Comparison of ENCODE assay signal across 8 mouse cellular contexts in the genomic region with DNA sequence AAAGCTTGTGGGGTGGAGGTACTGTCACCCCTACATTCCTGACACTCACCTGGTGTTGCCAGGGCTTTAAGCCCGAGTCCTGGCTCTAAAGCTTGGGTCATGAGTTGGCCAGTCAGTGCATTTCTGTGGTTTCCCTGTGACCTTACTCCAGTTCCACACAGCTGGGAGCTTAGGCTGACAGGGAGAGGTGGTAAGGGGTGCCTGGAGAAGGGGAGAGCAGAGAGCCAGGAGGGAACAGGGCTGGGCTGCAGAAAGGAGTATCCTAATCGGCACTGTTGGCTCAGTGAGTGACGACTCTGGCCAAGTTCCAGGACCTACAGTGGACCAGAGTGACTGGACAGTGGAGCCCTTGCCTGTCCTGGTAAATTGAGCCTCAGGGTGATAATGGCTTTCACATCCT. TPM values are rescaled to one million over a fixed set of nuclear protein-coding genes. Genes with fewer than 3 reads are reported as not detected.
DNase-seq lines count a peak whose midpoint lies in the region; ATAC-seq and TF ChIP-seq lines count a peak whose summit lies in the region.

No protein-coding gene starts in this region.

- ATAC-seq in megakaryocyte, adult 5-6 weeks (ENCODE audit: poor library complexity, severe bottlenecking), result no peak
- ATAC-seq in embryonic facial prominence, embryonic 11.5 days (replicated peaks; ENCODE audit: insufficient number of reproducible peaks, low FRiP score, low TSS enrichment, low read depth), result no peak
- peak; percentile 44; the same call in 1 of the 2 replicates for ATAC-seq in heart, embryonic 14.5 days (ENCODE audit: insufficient number of reproducible peaks, insufficient read depth, low FRiP score, low read depth)
- no peak for ATAC-seq in midbrain, postnatal 0 days (ENCODE audit: low FRiP score)

- no peaks in the 10 kb centered on the region for H3K9me3 ChIP-seq in megakaryocyte, embryonic 14.5 days
- no peaks in the 10 kb centered on the region for H3K9me3 ChIP-seq in embryonic facial prominence, embryonic 11.5 days (replicated peaks; ENCODE audit: control insufficient read depth, low read length)
- H3K9me3 ChIP-seq in heart, embryonic 14.5 days (ENCODE audit: control insufficient read depth, low read length), result no peaks in the 10 kb centered on the region
- no peaks in the 10 kb centered on the region for H3K9me3 ChIP-seq in midbrain, postnatal 0 days (ENCODE audit: low read length)

- peak overlapping the region; percentile 94 for H3K4me3 ChIP-seq in megakaryocyte, embryonic 14.5 days (replicated peaks)
- no peak overlapping the region for H3K4me3 ChIP-seq in embryonic facial prominence, embryonic 11.5 days (ENCODE audit: low read depth, low read length)
- H3K4me3 ChIP-seq in heart, embryonic 14.5 days (ENCODE audit: control insufficient read depth in 1 of 2, insufficient read depth in 1 of 2, low read depth in 1 of 2, low read length in 2 of 2), result peak overlapping the region in 1 of 2 experiments; percentile 26; a peak in 2 of 4 replicates
- H3K4me3 ChIP-seq in midbrain, postnatal 0 days (ENCODE audit: low read depth, low read length), result no peak overlapping the region

- peaks cover 28% of the 10 kb centered on the region for H3K27me3 ChIP-seq in megakaryocyte, embryonic 14.5 days (replicated peaks)
- H3K27me3 ChIP-seq in embryonic facial prominence, embryonic 11.5 days (ENCODE audit: control insufficient read depth, insufficient read depth, low read length), result no peaks in the 10 kb centered on the region
- no peaks in the 10 kb centered on the region for H3K27me3 ChIP-seq in heart, embryonic 14.5 days (ENCODE audit: control insufficient read depth, insufficient read depth, low read length)
- no peaks in the 10 kb centered on the region for H3K27me3 ChIP-seq in midbrain, postnatal 0 days (ENCODE audit: insufficient read depth, low read length)

- no peak overlapping the region for H3K27ac ChIP-seq in embryonic facial prominence, embryonic 11.5 days (replicated peaks; ENCODE audit: low read depth, low read length)
- H3K27ac ChIP-seq in heart, embryonic 14.5 days (replicated peaks in 1 of 2; ENCODE audit: control insufficient read depth in 1 of 2, insufficient read depth in 1 of 2, low read depth in 2 of 2, low read length in 2 of 2), result peak overlapping the region; percentile 90 to 94
- H3K27ac ChIP-seq in midbrain, postnatal 0 days (ENCODE audit: low read depth, low read length), result no peak overlapping the region

- TF ChIP-seq CTCF in midbrain, postnatal 0 days (IDR thresholded peaks at IDR 0.05), result no peak

- peaks cover 17% of the 10 kb centered on the region for H3K36me3 ChIP-seq in megakaryocyte, embryonic 14.5 days (replicated peaks; ENCODE audit: low read length)
- H3K36me3 ChIP-seq in embryonic facial prominence, embryonic 11.5 days (replicated peaks; ENCODE audit: control insufficient read depth, insufficient read depth, low read depth, low read length), result no peaks in the 10 kb centered on the region; the same call in 1 of the 2 replicates
- peaks cover 14% of the 10 kb centered on the region; the same call in 1 of the 2 replicates for H3K36me3 ChIP-seq in heart, embryonic 14.5 days (ENCODE audit: control insufficient read depth, insufficient read depth, low read length)
- H3K36me3 ChIP-seq in midbrain, postnatal 0 days (ENCODE audit: insufficient read depth, low read length), result peaks cover 7% of the 10 kb centered on the region; the same call in 1 of the 2 replicates

- 42% methylated on average over 3 of the region's 3 CpGs for WGBS in embryonic facial prominence, embryonic 11.5 days
- 6% methylated on average over 3 of the region's 3 CpGs for WGBS in heart, embryonic 14.5 days
- 33% methylated on average over 3 of the region's 3 CpGs for WGBS in midbrain, postnatal 0 days

- H3K4me1 ChIP-seq in megakaryocyte, embryonic 14.5 days, result peaks cover 81% of the 10 kb centered on the region
- peaks cover 3% of the 10 kb centered on the region for H3K4me1 ChIP-seq in embryonic facial prominence, embryonic 11.5 days (ENCODE audit: control insufficient read depth, insufficient read depth, low read length)
- H3K4me1 ChIP-seq in heart, embryonic 14.5 days (ENCODE audit: control insufficient read depth in 2 of 2, insufficient read depth in 2 of 2, low read length in 2 of 2), result peaks cover 19 to 20% of the 10 kb centered on the region in 2 experiments
- peaks cover 9% of the 10 kb centered on the region; the same call in 1 of the 2 replicates for H3K4me1 ChIP-seq in midbrain, postnatal 0 days (ENCODE audit: insufficient read depth, low read length)

- DNase-seq in embryonic facial prominence, embryonic 11.5 days (ENCODE audit: low spot score), result no peak
- peak; percentile 64 for DNase-seq in kidney, postnatal 14 days
- peak; percentile 14 for DNase-seq in midbrain, postnatal 0 days (ENCODE audit: low spot score)
- no peak for DNase-seq in thymus, postnatal 10 days (ENCODE audit: low spot score in 2 of 2)
- DNase-seq in urinary bladder, adult 2 months (ENCODE audit: low spot score), result no peak

- no peak overlapping the region for H3K4me2 ChIP-seq in embryonic facial prominence, embryonic 11.5 days (ENCODE audit: low read depth, low read length)
- peak overlapping the region; percentile 91 for H3K4me2 ChIP-seq in heart, embryonic 14.5 days (ENCODE audit: low read length)
- H3K4me2 ChIP-seq in midbrain, postnatal 0 days (ENCODE audit: low read depth, low read length, poor library complexity, severe bottlenecking), result peak overlapping the region; percentile 81; the same call in 1 of the 2 replicates

- H3K9ac ChIP-seq in embryonic facial prominence, embryonic 11.5 days (replicated peaks; ENCODE audit: low read length), result 0 out of 2 replicates have a peak overlapping the region, but pooled peaks have one; percentile 18
- peak overlapping the region; percentile 39 for H3K9ac ChIP-seq in heart, embryonic 14.5 days (ENCODE audit: low read length)
- H3K9ac ChIP-seq in midbrain, postnatal 0 days (replicated peaks; ENCODE audit: low read length, poor library complexity, severe bottlenecking), result no peak overlapping the region

RNA-seq across cellular contexts. Expression of gene Tmem86a, which starts 1.9 kb away (rescaled TPM):
- 6.3 and 26.3 TPM in 2 replicates for polyA plus RNA-seq in megakaryocyte, embryonic 14.5 days (2012; ENCODE audit: insufficient read depth, low replicate concordance)
- 10.3 and 12.7 TPM in 2 replicates for total RNA-seq in megakaryocyte, adult 5-6 weeks (2015)
- 6.3 and 6.4 TPM in 2 replicates for total RNA-seq in megakaryocyte, adult 5-6 weeks (2017)
- polyA plus RNA-seq in embryonic facial prominence, embryonic 11.5 days (2014; fragmentation: Nextera tagmentation; extraction: Ambion mirVana), result 11.6 and 12.3 TPM in 2 replicates
- polyA plus RNA-seq in heart, embryonic 14.5 days (2014; fragmentation: Nextera tagmentation; extraction: Ambion mirVana), result 18.0 and 18.7 TPM in 2 replicates
- total RNA-seq in midbrain, postnatal 0 days (2014; rRNA removed), result 15.1 and 16.0 TPM in 2 replicates
- polyA plus RNA-seq in midbrain, postnatal 0 days (2015; fragmentation: Nextera tagmentation; extraction: Ambion mirVana), result 29.0 and 30.1 TPM in 2 replicates
- 15.5 and 23.6 TPM in 2 replicates for polyA plus RNA-seq in urinary bladder, adult 2 months (2012; rRNA removed)

RNA-seq across cellular contexts. Expression of gene Spty2d1, which starts 44.1 kb away (rescaled TPM):
- polyA plus RNA-seq in megakaryocyte, embryonic 14.5 days (2012; ENCODE audit: insufficient read depth, low replicate concordance), result 3.1 and 5.2 TPM in 2 replicates
- total RNA-seq in megakaryocyte, adult 5-6 weeks (2015), result 40.7 and 45.3 TPM in 2 replicates
- 35.4 and 42.0 TPM in 2 replicates for total RNA-seq in megakaryocyte, adult 5-6 weeks (2017)
- polyA plus RNA-seq in embryonic facial prominence, embryonic 11.5 days (2014; fragmentation: Nextera tagmentation; extraction: Ambion mirVana), result 13.5 and 14.5 TPM in 2 replicates
- polyA plus RNA-seq in heart, embryonic 14.5 days (2014; fragmentation: Nextera tagmentation; extraction: Ambion mirVana), result 13.0 and 14.0 TPM in 2 replicates
- total RNA-seq in midbrain, postnatal 0 days (2014; rRNA removed), result 8.8 and 10.7 TPM in 2 replicates
- 3.8 and 4.7 TPM in 2 replicates for polyA plus RNA-seq in midbrain, postnatal 0 days (2015; fragmentation: Nextera tagmentation; extraction: Ambion mirVana)
- polyA plus RNA-seq in urinary bladder, adult 2 months (2012; rRNA removed), result 11.5 and 11.7 TPM in 2 replicates

Comparison
In these comparisons a context has a peak if more than half of its experiments do, and no peak if none do; other contexts are left out.
1. DNase-seq: peak in kidney, postnatal 14 days (single experiment) and midbrain, postnatal 0 days (single experiment); none in embryonic facial prominence, embryonic 11.5 days (single experiment), thymus, postnatal 10 days (0 of 2) and urinary bladder, adult 2 months (single experiment).
2. H3K27ac ChIP-seq: peak in heart, embryonic 14.5 days (2 of 2); none in embryonic facial prominence, embryonic 11.5 days (single experiment) and midbrain, postnatal 0 days (single experiment).